Mouse (Mus musculus) heart, postnatal 0 days (tissue): ENCODE results near the gene Traf4. TPM values are rescaled to one million over a fixed set of nuclear protein-coding genes. Genes with fewer than 3 reads are reported as not detected.

ENCODE experiments used
- ATAC-seq: fragments of 200-750 bp; cut with Nextera tagmentation; 2 replicates; pipeline ENCODE4 v1.8.0; 2017; ENCODE audit warnings: low read depth, moderate number of reproducible peaks, moderate library complexity; ENCODE audit not compliant: insufficient read depth
- DNase-seq: peaks from one replicate; pipeline ENCODE4 v3.0.0-alpha.2; 2016; ENCODE audit warnings: low spot score
- H3K27ac ChIP-seq: fragments of 300-500 bp; sonication (generic); 2 replicates; pipeline ENCODE4 v1.5.1; 2014; ENCODE audit warnings: low read depth, mild to moderate bottlenecking
- H3K27me3 ChIP-seq: fragments of 300-500 bp; sonication (generic); 2 replicates; pipeline ENCODE4 v1.6.1; 2014; ENCODE audit warnings: low read length, mixed read lengths; ENCODE audit not compliant: control insufficient read depth, insufficient read depth
- H3K36me3 ChIP-seq: fragments of 300-500 bp; sonication (generic); replicated peaks from 2 replicates; pipeline ENCODE4 v1.6.1; 2014; ENCODE audit warnings: low read length, mixed read lengths; ENCODE audit not compliant: control insufficient read depth, insufficient read depth
- H3K4me1 ChIP-seq: fragments of 300-500 bp; sonication (generic); 2 replicates; pipeline ENCODE4 v1.6.1; 2014; ENCODE audit warnings: antibody characterized with exemption; ENCODE audit not compliant: control insufficient read depth, insufficient read depth
- H3K4me2 ChIP-seq: fragments of 300-500 bp; sonication (generic); 2 replicates; pipeline ENCODE4 v1.6.1; 2014; ENCODE audit warnings: low read depth, mild to moderate bottlenecking, low read length, moderate library complexity
- H3K4me3 ChIP-seq: fragments of 300-500 bp; sonication (generic); 2 replicates; pipeline ENCODE4 v1.5.1; 2014; ENCODE audit warnings: low read depth, low read length
- H3K9ac ChIP-seq: fragments of 300-500 bp; sonication (generic); replicated peaks from 2 replicates; pipeline ENCODE4 v1.6.1; 2014; ENCODE audit warnings: low read depth, low read length, mixed read lengths
- H3K9me3 ChIP-seq: fragments of 300-500 bp; sonication (generic); replicated peaks from 2 replicates; pipeline ENCODE4 v1.6.1; 2016; ENCODE audit warnings: low read length; ENCODE audit not compliant: control insufficient read depth
- CTCF ChIP-seq: IDR thresholded peaks from 2 replicates; pipeline ENCODE4 v1.5.1; 2016; ENCODE audit warnings: antibody characterized with exemption, control low read depth, low read depth
- EP300 ChIP-seq: IDR thresholded peaks from 2 replicates; pipeline ENCODE4 v1.6.1; 2016; ENCODE audit warnings: antibody characterized with exemption, low read depth
- WGBS: fragments of 180-500 bp; shearing (Covaris S2); extraction: QIAGEN DNeasy Blood & Tissue Kit; methylation state at CpG from one replicate; pipeline ENCODE4 v1.1.7; 2014; 5-methylcytosine and 5-hydroxymethylcytosine counted together
- polyA plus RNA-seq: library from polyadenylated mRNA; unstranded; fragments of >200 nt; fragmentation: Nextera tagmentation; extraction: Ambion mirVana; gene quantifications from 2 replicates; pipeline ENCODE4 v1.2.1, GENCODE M21; 2015
- total RNA-seq: library from RNA; depleted of rRNA; stranded (reverse); fragments of >200 nt; gene quantifications from 2 replicates; pipeline ENCODE4 v1.2.3, GENCODE M21; 2014; ENCODE audit warnings: low replicate concordance

The Traf4 gene
- total and polyA plus RNA-seq, 2 experiments from 2014 or later = 21.2 to 25.1 TPM

GRCm38 (mm10) chr11:78183884-78184514 lies 18.6 kb upstream of the Traf4 start:
- peaks cover 12% of the 10 kb centered on the region for H3K4me1 ChIP-seq
- no peak overlapping the region for H3K9ac ChIP-seq
- peak overlapping the region; percentile 83 for H3K4me2 ChIP-seq
- DNase-seq = no peak
- WGBS = 53% methylated on average over 10 of the region's 10 CpGs
- H3K27me3 ChIP-seq = no peaks in the 10 kb centered on the region
- H3K27ac ChIP-seq = no peak overlapping the region
- no peak for ATAC-seq
- H3K36me3 ChIP-seq = peaks cover 29% of the 10 kb centered on the region
- H3K4me3 ChIP-seq = peak overlapping the region; percentile 94; the same call in 1 of the 2 replicates
- no peaks in the 10 kb centered on the region for H3K9me3 ChIP-seq
- no peak for TF ChIP-seq EP300
- TF ChIP-seq CTCF = no peak

DNA sequence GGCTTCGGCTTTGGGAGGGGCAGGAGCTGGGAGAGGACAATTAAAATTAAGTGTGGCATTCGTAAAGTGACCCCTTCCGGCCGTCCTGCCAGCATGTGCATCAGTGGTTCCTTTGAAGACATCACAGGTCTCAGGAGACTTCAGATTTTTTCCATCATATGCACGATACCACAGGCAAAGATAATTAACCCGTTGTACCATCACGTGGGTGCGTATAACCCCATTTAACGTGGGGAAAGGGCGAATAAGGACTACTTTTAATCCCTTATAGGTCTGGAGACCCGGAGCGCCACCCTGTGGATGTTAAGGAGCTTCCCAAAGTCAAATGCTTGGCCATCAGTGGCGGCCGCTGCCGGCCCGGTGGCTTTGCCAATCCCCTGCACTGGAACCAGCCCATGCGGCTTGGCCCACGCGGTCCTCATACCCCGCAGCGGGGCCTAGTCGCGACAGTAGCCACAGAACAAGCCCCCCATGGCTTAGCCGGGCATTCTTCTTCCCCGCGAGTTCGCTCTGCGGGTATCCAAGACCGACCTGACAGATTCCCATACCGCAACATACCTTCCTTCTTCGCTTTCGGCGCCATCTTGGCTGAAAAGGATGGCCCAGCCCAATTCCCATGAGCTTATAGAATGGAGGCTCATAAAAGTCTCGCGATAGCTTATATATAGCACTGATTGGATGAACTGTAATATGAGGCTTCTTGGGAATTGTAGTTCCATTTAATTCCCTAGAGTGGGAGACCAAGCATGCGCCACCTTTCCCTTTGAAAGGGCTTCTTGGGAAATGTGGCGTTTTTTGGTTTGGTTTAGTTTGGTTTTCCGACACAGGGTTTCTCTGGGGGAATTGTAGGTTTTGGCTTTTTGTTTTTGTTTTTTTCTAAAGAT lies 17.8 kb upstream of the Traf4 start, which contains the start of gene Rpl23a:
Gene Rpl23a (minus strand): TSS at position 624 of the 884 bp plus-strand sequence.
- Histone ChIP-seq H3K4me2 (peak within 1 kb of the TSS; percentile 83), H3K27ac (peak within 1 kb of the TSS; percentile 90), H3K36me3 (peaks cover 29% of the 10 kb centered on the region), H3K9me3 (no peaks in the 10 kb centered on the region), H3K4me3 (peak within 1 kb of the TSS; percentile 94), H3K27me3 (no peaks in the 10 kb centered on the region), H3K4me1 (peaks cover 12% of the 10 kb centered on the region), H3K9ac (peak within 1 kb of the TSS; percentile 84)
- WGBS = 1% methylated on average over 38 of the region's 38 CpGs
- peak; percentile 84 for TF ChIP-seq EP300
- TF ChIP-seq CTCF = peak; percentile 29
- ATAC-seq (peak; percentile 88), DNase-seq (peak; percentile 99)

- Histone ChIP-seq H3K4me2 (peak overlapping the region; percentile 83), H3K4me3 (peak overlapping the region; percentile 94), H3K27me3 (no peaks in the 10 kb centered on the region), H3K4me1 (peaks cover 13% of the 10 kb centered on the region), H3K27ac (peak overlapping the region; percentile 90; the same call in 1 of the 2 replicates), H3K9me3 (no peaks in the 10 kb centered on the region), H3K9ac (peak overlapping the region; percentile 84), H3K36me3 (peaks cover 29% of the 10 kb centered on the region)
- no peak for DNase-seq
- no peak for ATAC-seq
- TF ChIP-seq EP300 = no peak
- 3% methylated on average over 7 of the region's 7 CpGs for WGBS
Measured at GRCm38 (mm10) chr11:78182450-78182849, 17.1 kb upstream of the Traf4 start.

DNA sequence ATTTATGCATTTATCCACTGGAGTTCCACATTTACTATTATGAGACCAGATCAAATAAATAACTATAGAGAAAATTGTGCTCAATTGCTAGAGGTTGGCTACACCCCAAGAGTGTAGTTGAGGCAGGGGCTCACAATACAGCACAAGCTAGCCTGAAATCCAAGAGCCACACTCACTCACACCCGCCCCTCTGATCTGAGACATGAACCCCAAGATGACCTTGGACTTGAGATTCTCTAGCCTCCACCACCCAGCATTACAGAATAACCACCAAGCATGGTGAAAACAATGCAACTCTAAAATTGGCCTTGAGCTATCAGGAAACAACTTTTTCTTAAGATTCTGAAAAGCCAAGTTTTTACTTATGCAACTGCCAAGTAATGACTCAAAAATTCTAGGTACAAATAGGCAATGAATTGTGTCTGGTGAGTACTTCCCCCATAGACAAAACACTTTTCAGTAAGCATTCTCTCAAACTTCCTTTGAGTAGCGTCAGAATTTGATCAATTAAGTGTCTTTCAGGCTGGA lies 16.5 kb upstream of the Traf4 start:
- DNase-seq = no peak
- Histone ChIP-seq H3K4me2 (peak overlapping the region; percentile 83), H3K4me1 (peaks cover 17% of the 10 kb centered on the region), H3K27ac (no peak overlapping the region), H3K9me3 (no peaks in the 10 kb centered on the region), H3K27me3 (no peaks in the 10 kb centered on the region), H3K9ac (no peak overlapping the region), H3K4me3 (peak overlapping the region; percentile 94), H3K36me3 (peaks cover 29% of the 10 kb centered on the region)
- ATAC-seq = no peak
- TF ChIP-seq CTCF (no peak), EP300 (no peak)
- WGBS = 40% methylated on average over 2 of the region's 2 CpGs

DNA sequence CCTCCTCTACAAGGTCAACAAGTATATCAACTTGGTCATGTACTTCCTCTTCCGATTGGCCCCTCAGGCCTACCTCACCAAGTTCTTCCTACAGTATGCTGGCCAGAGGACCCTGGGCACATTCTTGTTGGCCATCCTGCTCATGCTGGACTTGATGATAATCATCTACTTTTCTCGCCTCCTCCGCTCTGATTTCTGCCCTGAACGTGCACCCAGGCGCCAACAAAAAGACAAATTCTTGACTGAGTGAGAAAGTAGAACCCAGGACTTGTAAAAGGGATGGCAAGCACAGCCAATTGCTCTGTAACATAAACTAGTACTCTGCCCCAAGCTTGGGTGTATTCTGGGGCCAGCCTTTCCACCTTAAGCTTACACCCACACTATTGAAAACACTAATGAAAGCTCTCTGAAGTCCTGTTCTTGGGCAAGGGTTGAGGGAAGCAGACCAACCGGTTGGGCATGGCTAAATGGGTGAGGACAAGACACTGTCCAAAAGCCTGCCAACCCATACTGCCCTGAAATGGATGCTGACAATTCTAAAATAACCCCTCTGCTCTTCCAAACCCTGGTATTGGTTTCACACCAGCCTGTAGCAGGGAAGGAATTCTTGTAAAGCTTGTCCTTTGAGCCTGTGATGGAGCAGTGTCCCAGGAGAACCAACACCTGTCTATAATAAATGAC lies 14.8 kb upstream of the Traf4 start:
- TF ChIP-seq CTCF (no peak), EP300 (no peak)
- no peak overlapping the region for H3K27ac ChIP-seq
- peaks cover 17% of the 10 kb centered on the region for H3K4me1 ChIP-seq
- DNase-seq (no peak), ATAC-seq (no peak)
- 68% methylated on average over 6 of the region's 6 CpGs for WGBS
- no peaks in the 10 kb centered on the region for H3K9me3 ChIP-seq
- H3K27me3 ChIP-seq = no peaks in the 10 kb centered on the region
- H3K4me3 ChIP-seq = no peak overlapping the region
- peaks cover 29% of the 10 kb centered on the region for H3K36me3 ChIP-seq
- H3K4me2 ChIP-seq = no peak overlapping the region
- no peak overlapping the region for H3K9ac ChIP-seq
